Mouse (Mus musculus): Measurements from ENCODE around the gene Nptn. TPM values are rescaled to one million over a fixed set of nuclear protein-coding genes. Genes with fewer than 3 reads are reported as not detected.
A peak's percentile ranks its signal among the peaks of the same experiment; 100 is the strongest.

Gene Nptn
- 158 and 175 TPM in 2 replicates for polyA plus RNA-seq (2015; fragmentation: Nextera tagmentation; extraction: Ambion mirVana)

DNA sequence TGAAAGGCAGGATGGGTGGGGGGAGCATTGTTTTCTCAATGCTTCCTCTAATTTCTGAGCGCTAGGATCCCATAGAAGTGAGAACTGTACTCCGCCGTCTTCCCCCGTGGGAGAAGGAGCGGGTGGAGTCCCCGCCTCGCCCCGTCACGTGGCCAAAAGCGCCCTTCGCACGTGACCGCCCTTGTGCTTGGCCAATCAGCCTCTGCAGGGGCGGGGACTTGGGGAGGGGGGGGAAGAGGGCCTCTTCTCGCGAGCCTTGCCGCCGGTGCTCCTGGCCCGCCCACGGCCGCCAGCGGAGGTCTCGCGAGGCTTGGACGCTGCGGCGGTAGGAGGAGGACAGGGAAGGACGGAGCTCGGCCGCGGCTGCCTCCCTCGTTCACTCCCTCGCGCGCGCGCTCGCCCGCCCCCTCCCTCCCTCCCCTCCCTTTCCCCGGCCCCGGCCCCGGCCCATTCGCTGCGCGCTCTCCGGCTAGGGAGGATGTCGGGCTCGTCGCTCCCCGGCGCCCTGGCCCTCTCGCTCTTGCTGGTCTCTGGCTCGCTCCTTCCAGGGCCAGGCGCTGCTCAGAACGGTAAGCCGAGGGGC, at the start of gene Nptn:
Gene Nptn (plus strand): TSS at position 283 of the 583 bp plus-strand sequence.
- peak within 1 kb of the TSS; percentile 98 for H3K27ac ChIP-seq (ENCODE audit: low read length)
- 0% methylated on average over 18 of the region's 56 CpGs for WGBS
- H3K9ac ChIP-seq (replicated peaks; ENCODE audit: low read depth, low read length) = peak within 1 kb of the TSS; percentile 96
- H3K9me3 ChIP-seq (ENCODE audit: control insufficient read depth, low read length) = no peaks in the 10 kb centered on the region
- peak; percentile 99 for ATAC-seq
- H3K4me2 ChIP-seq (ENCODE audit: low read length) = peak within 1 kb of the TSS; percentile 92
- H3K27me3 ChIP-seq (replicated peaks; ENCODE audit: control insufficient read depth, insufficient read depth, low read length) = no peaks in the 10 kb centered on the region
- H3K4me3 ChIP-seq (replicated peaks; ENCODE audit: low read length) = peak within 1 kb of the TSS; percentile 97
- H3K4me1 ChIP-seq (replicated peaks; ENCODE audit: control insufficient read depth, insufficient read depth, low read length) = peaks cover 12% of the 10 kb centered on the region
- H3K36me3 ChIP-seq (ENCODE audit: control insufficient read depth, insufficient read depth) = no peaks in the 10 kb centered on the region

DNA sequence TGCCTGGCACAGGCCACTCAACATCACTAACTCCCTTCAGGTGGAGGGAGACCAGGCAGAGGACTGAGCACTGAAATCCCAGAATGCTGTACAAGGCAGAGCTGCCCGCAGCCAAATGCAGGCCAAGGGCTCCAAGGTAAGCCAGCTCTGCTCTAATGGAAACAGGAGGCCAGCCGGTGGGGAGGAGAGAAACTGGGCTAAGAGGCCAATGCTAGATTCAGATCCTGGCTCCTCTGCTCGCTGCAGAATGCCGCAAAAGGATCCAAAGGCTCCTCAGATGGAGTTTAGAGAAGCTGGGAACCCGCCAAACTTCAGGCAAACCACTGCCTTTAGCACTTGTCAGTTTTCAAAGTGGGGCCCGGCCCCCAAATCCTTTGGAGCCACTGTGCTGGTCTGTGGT, 48.7 kb upstream of the Nptn start:
- no peak overlapping the region for H3K4me3 ChIP-seq (replicated peaks; ENCODE audit: low read length)
- ATAC-seq = no peak
- no peak overlapping the region for H3K4me2 ChIP-seq (ENCODE audit: low read length)
- no peak overlapping the region for H3K9ac ChIP-seq (replicated peaks; ENCODE audit: low read depth, low read length)
- H3K27me3 ChIP-seq (replicated peaks; ENCODE audit: control insufficient read depth, insufficient read depth, low read length) = no peaks in the 10 kb centered on the region
- H3K4me1 ChIP-seq (replicated peaks; ENCODE audit: control insufficient read depth, insufficient read depth, low read length) = no peaks in the 10 kb centered on the region
- no peak overlapping the region for H3K27ac ChIP-seq (ENCODE audit: low read length)
- H3K36me3 ChIP-seq (ENCODE audit: control insufficient read depth, insufficient read depth) = no peaks in the 10 kb centered on the region
- WGBS = 92% methylated on average over 6 of the region's 6 CpGs
- H3K9me3 ChIP-seq (ENCODE audit: control insufficient read depth, low read length) = no peaks in the 10 kb centered on the region

DNA sequence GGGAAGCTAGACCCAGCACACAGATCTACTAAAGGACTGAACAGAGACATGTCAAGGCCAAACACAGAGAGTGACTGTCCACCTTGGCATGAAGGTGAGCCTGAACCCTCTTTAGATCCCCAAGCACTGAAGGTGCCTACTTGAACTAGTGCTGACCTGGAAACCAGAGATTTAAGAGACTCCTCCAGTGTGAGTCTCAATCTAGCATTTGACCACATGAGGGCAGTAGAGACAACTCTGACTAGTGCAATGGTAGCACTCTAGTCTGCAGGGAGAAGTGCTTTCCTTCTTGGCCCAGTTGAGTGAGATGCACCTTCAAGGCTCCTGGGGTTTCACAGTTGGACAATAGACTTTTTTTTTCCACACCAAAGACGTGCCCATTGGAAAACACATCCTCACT, 47.3 kb upstream of the Nptn start:
- 40% methylated on average over 1 of the region's 1 CpGs for WGBS
- Histone ChIP-seq H3K27ac (ENCODE audit: low read length) (no peak overlapping the region), H3K9me3 (ENCODE audit: control insufficient read depth, low read length) (no peaks in the 10 kb centered on the region), H3K4me2 (ENCODE audit: low read length) (no peak overlapping the region), H3K36me3 (ENCODE audit: control insufficient read depth, insufficient read depth) (peaks cover 5% of the 10 kb centered on the region), H3K9ac (replicated peaks; ENCODE audit: low read depth, low read length) (no peak overlapping the region), H3K4me3 (replicated peaks; ENCODE audit: low read length) (no peak overlapping the region), H3K27me3 (replicated peaks; ENCODE audit: control insufficient read depth, insufficient read depth, low read length) (no peaks in the 10 kb centered on the region), H3K4me1 (replicated peaks; ENCODE audit: control insufficient read depth, insufficient read depth, low read length) (no peaks in the 10 kb centered on the region)
- ATAC-seq = peak; percentile 40

DNA sequence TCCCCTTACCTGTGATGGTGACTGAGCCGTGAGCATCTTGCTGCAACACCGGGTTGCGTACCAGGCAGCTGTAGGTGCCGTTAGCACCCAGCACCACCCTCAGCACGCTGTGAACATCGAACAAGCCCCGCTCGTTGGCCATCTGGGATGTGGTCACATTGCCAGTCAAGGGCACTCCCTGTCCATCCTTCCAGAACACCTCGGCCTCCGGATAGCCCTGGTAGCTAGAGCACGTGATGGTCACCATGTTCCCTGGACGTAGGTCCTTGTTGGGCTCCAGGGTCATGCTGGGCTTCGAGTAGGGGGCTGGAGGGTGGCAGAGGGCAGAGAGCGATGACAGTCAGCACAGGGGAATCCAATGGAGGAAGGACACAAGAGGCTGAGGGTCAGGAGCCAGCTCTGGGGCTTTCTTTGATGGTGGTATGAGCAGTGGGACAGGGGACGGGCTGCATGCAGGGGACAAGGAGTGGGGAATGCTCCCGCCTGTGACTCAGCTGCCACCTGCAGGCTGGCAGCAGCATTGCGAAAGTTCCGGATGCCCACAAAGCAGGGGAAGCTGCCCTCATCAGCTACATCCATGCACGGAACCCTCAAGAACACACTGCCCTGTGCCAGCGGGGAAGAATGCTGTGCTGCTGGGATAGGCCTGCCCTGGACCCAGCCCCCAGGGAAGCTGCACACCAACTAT, 46.4 kb upstream of the Nptn start:
- Histone ChIP-seq H3K9ac (replicated peaks; ENCODE audit: low read depth, low read length) (no peak overlapping the region), H3K4me1 (replicated peaks; ENCODE audit: control insufficient read depth, insufficient read depth, low read length) (no peaks in the 10 kb centered on the region), H3K4me2 (ENCODE audit: low read length) (no peak overlapping the region), H3K9me3 (ENCODE audit: control insufficient read depth, low read length) (no peaks in the 10 kb centered on the region), H3K4me3 (replicated peaks; ENCODE audit: low read length) (no peak overlapping the region), H3K27me3 (replicated peaks; ENCODE audit: control insufficient read depth, insufficient read depth, low read length) (no peaks in the 10 kb centered on the region), H3K36me3 (ENCODE audit: control insufficient read depth, insufficient read depth) (peaks cover 7% of the 10 kb centered on the region), H3K27ac (ENCODE audit: low read length) (no peak overlapping the region)
- WGBS = 73% methylated on average over 20 of the region's 20 CpGs
- peak; percentile 74 for ATAC-seq

DNA sequence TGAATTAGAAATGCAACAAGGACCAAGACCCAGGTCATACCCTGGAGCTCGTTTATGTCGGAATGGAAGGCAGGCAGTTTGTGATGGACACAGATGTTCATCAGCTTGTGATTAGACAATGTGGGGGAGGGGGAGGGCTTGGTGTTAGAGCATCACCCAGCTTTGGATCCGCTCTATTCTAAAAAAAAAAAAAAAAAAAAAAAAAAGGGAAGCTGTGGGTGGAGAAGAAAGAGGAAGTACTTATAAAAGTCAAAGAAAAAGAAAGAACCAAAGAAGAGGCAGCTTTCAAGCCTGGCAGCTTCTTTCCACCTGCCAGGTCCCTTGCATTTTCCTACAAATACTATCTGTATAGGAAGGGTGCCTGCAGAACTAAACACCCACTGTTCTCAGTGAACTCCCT, 44.3 kb upstream of the Nptn start:
- H3K36me3 ChIP-seq (ENCODE audit: control insufficient read depth, insufficient read depth) = peaks cover 7% of the 10 kb centered on the region
- H3K4me1 ChIP-seq (replicated peaks; ENCODE audit: control insufficient read depth, insufficient read depth, low read length) = peaks cover 11% of the 10 kb centered on the region
- H3K4me3 ChIP-seq (replicated peaks; ENCODE audit: low read length) = no peak overlapping the region
- H3K9ac ChIP-seq (replicated peaks; ENCODE audit: low read depth, low read length) = no peak overlapping the region
- H3K27me3 ChIP-seq (replicated peaks; ENCODE audit: control insufficient read depth, insufficient read depth, low read length) = no peaks in the 10 kb centered on the region
- no peak overlapping the region for H3K27ac ChIP-seq (ENCODE audit: low read length)
- ATAC-seq = no peak
- WGBS = 85% methylated on average over 3 of the region's 3 CpGs
- H3K4me2 ChIP-seq (ENCODE audit: low read length) = no peak overlapping the region
- H3K9me3 ChIP-seq (ENCODE audit: control insufficient read depth, low read length) = no peaks in the 10 kb centered on the region

DNA sequence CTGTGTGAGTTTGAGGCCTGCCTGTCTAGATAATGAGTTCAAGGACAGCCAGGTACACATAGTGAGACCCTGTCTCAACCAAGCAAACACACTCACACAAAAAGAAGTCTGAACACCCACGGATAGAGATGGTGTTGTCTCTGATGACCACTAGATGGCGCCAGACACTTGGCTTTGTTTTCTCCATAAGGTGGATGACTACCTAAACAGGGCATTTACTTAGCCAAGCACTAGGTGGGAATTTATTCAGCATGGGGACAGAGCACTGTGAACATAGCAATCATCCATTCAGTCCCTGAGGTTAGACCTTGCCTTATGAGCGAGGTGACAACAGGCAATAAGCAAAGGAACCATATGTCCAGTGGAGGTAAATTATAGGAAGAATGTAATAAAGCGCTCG, 42.2 kb upstream of the Nptn start:
- 50% methylated on average over 5 of the region's 5 CpGs for WGBS
- Histone ChIP-seq H3K36me3 (ENCODE audit: control insufficient read depth, insufficient read depth) (peaks cover 7% of the 10 kb centered on the region), H3K27me3 (replicated peaks; ENCODE audit: control insufficient read depth, insufficient read depth, low read length) (no peaks in the 10 kb centered on the region), H3K4me2 (ENCODE audit: low read length) (no peak overlapping the region), H3K4me3 (replicated peaks; ENCODE audit: low read length) (no peak overlapping the region), H3K9me3 (ENCODE audit: control insufficient read depth, low read length) (no peaks in the 10 kb centered on the region), H3K9ac (replicated peaks; ENCODE audit: low read depth, low read length) (no peak overlapping the region), H3K4me1 (replicated peaks; ENCODE audit: control insufficient read depth, insufficient read depth, low read length) (peaks cover 13% of the 10 kb centered on the region), H3K27ac (ENCODE audit: low read length) (no peak overlapping the region)
- peak; percentile 43 for ATAC-seq

DNA sequence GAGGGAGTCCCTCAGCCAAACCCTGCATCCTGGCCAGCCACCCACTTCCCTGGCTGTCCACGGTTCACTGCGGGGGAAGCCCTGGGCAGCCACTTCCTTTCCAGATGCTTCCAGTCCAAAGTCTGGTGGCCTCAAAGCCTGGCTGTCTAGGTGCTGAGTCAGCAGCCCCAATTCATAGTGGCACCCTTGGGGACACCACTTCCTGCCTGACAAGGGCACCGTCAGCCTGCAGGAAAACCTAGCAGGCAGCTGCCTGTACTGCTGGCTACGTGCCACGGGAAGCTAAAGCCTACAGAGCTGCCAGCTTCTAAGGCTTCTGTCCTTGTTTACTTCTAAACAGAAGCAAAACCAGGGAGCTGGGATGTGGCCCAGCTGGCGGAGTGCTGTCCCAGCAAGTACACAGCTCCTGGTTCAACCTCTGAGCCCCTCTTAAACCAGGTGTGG, 40.1 kb upstream of the Nptn start:
- Histone ChIP-seq H3K4me1 (replicated peaks; ENCODE audit: control insufficient read depth, insufficient read depth, low read length) (peaks cover 23% of the 10 kb centered on the region), H3K27ac (ENCODE audit: low read length) (peak overlapping the region; percentile 45; the same call in 1 of the 2 replicates), H3K4me2 (ENCODE audit: low read length) (no peak overlapping the region), H3K9me3 (ENCODE audit: control insufficient read depth, low read length) (no peaks in the 10 kb centered on the region), H3K36me3 (ENCODE audit: control insufficient read depth, insufficient read depth) (peaks cover 7% of the 10 kb centered on the region), H3K27me3 (replicated peaks; ENCODE audit: control insufficient read depth, insufficient read depth, low read length) (no peaks in the 10 kb centered on the region), H3K9ac (replicated peaks; ENCODE audit: low read depth, low read length) (no peak overlapping the region), H3K4me3 (replicated peaks; ENCODE audit: low read length) (no peak overlapping the region)
- 42% methylated on average over 6 of the region's 6 CpGs for WGBS
- ATAC-seq = peak; percentile 53

DNA sequence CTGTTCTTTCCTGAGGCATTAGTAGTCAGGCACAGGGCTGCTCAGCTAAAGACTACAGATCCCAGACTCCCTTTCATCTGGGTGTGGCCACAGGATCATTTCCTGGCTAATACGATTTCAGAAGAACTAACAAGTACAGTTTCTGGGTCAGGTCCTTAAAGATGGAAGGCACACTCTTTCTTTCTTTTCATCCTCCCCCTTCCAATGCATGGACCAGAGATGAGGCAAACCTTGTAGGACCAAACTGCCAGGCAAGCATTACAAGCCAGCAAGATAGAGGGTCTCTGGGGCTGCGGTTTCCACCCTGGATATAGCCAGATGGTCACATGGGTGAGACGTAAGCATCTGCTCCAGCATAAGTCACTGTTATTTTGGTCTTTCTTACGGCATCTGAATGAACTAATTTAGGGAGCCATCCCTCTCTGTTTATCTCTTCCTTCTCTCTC, 37.1 kb upstream of the Nptn start:
- Histone ChIP-seq H3K36me3 (ENCODE audit: control insufficient read depth, insufficient read depth) (0 out of 2 replicates have a peak, but pooled peaks cover 2% of the 10 kb centered on the region), H3K4me3 (replicated peaks; ENCODE audit: low read length) (0 out of 2 replicates have a peak overlapping the region, but pooled peaks have one; percentile 9), H3K9ac (replicated peaks; ENCODE audit: low read depth, low read length) (peak overlapping the region; percentile 2), H3K4me1 (replicated peaks; ENCODE audit: control insufficient read depth, insufficient read depth, low read length) (peaks cover 28% of the 10 kb centered on the region), H3K27ac (ENCODE audit: low read length) (no peak overlapping the region), H3K4me2 (ENCODE audit: low read length) (peak overlapping the region; percentile 25), H3K9me3 (ENCODE audit: control insufficient read depth, low read length) (no peaks in the 10 kb centered on the region), H3K27me3 (replicated peaks; ENCODE audit: control insufficient read depth, insufficient read depth, low read length) (no peaks in the 10 kb centered on the region)
- ATAC-seq = peak; percentile 45; the same call in 1 of the 2 replicates
- WGBS = 63% methylated on average over 4 of the region's 4 CpGs

DNA sequence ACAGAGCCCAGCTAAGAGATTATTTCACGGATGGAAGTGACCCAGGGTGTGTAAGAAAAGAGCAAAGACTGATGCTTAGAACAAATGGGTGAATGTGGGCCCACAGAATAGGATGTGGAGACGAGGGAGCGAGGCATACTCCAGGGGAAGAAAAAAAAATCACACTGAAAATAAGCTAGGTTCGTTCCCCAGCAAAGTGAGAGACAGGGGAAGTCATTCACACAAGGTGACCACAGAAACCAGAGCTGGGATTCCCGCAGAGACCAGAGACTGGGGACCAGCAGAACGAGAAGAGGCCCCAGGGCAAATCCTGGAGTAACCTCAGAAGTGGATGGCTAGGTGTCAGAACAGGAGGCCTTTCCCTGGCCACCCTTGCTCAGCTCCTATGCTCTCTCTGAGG, 36.6 kb upstream of the Nptn start:
- Histone ChIP-seq H3K4me3 (replicated peaks; ENCODE audit: low read length) (no peak overlapping the region), H3K4me1 (replicated peaks; ENCODE audit: control insufficient read depth, insufficient read depth, low read length) (peaks cover 28% of the 10 kb centered on the region), H3K27ac (ENCODE audit: low read length) (no peak overlapping the region), H3K36me3 (ENCODE audit: control insufficient read depth, insufficient read depth) (no peaks in the 10 kb centered on the region), H3K9me3 (ENCODE audit: control insufficient read depth, low read length) (no peaks in the 10 kb centered on the region), H3K4me2 (ENCODE audit: low read length) (no peak overlapping the region), H3K27me3 (replicated peaks; ENCODE audit: control insufficient read depth, insufficient read depth, low read length) (no peaks in the 10 kb centered on the region), H3K9ac (replicated peaks; ENCODE audit: low read depth, low read length) (peak overlapping the region; percentile 2; the same call in 1 of the 2 replicates)
- ATAC-seq = no peak
- 70% methylated on average over 6 of the region's 6 CpGs for WGBS

All from forebrain, embryonic 16.5 days (tissue).